Mouse (Mus musculus) lung, adult 18-20 months (tissue): ENCODE data around the gene Slc25a17.

Source experiments
- DNase-seq, 2 experiments: peaks; one replicate each; pipeline ENCODE4 v3.0.0; 2022; ENCODE audit warnings: mixed read lengths in 2 of 2

Gene Slc25a17

GRCm38 (mm10) chr15:81300520-81301069 lies 60.0 kb downstream of the Slc25a17 start:
- DNase-seq: no peak

DNA sequence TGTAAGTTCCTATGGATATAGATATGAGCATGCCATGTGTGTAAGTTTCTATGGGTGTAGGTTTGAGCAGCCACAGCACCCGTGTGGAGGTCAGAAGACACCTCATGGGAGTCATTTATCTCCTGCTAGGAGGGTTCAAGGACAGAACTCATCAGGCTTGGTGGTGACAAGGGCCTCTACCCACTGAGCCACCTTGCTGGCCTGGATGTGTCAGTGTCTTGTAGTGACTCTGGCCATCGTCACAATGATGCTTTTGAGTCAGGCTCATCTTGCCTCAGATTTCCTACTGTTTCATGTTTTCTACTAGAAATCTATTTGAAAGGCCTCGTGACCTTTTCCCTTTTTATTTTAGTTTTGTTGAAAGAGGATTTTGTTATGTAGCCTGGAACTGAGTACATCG lies 61.1 kb downstream of the Slc25a17 start:
- DNase-seq: no peak

- no peak for DNase-seq
Measured at GRCm38 (mm10) chr15:81298213-81298612, 62.4 kb downstream of the Slc25a17 start.

DNA sequence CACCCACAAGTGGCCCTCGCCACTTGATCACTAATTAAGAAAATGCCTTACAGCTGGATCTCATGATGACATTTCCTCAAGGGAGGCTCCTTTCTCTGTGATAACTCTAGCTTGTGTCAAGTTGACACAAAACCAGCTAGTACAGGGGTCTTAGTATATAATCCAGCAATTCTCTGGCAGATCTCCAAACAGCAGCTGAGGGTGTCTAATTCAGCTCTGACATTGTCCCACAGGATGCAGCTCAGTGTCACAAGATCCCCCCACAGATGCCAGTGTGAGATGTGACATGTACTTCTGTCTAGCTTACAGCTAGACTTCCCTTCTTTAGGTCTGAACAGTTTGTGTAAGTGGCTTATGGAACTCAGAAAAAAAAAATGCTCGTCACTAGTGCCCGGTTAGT lies 63.1 kb downstream of the Slc25a17 start:
- no peak for DNase-seq

DNA sequence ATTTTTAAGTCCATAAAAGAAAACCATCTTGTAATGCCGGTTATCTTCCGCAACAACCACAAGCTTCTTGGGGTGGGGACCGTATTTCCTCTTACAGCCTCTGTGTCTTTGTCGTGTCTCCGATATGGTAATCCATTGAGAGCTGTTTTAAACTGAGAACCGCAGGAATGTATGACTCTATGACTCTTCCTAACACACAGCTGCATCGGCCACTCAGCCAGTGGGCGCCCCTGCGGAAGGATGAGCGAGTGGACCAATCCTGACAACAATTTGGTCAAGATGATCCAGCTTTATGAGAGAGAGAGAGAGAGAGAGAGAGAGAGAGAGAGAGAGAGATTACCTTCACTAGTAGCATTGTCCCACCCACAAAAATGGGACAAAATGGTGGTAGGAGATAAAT lies 65.7 kb downstream of the Slc25a17 start:
- no peak for DNase-seq

GRCm38 (mm10) chr15:81294386-81294785 lies 66.2 kb downstream of the Slc25a17 start:
- no peak for DNase-seq

- DNase-seq: no peak
Measured at GRCm38 (mm10) chr15:81290747-81291146, 69.9 kb downstream of the Slc25a17 start.

GRCm38 (mm10) chr15:81290230-81290629 lies 70.4 kb downstream of the Slc25a17 start:
- no peak for DNase-seq

- DNase-seq: no peak
Measured at GRCm38 (mm10) chr15:81284121-81284734, 76.4 kb downstream of the Slc25a17 start.

DNA sequence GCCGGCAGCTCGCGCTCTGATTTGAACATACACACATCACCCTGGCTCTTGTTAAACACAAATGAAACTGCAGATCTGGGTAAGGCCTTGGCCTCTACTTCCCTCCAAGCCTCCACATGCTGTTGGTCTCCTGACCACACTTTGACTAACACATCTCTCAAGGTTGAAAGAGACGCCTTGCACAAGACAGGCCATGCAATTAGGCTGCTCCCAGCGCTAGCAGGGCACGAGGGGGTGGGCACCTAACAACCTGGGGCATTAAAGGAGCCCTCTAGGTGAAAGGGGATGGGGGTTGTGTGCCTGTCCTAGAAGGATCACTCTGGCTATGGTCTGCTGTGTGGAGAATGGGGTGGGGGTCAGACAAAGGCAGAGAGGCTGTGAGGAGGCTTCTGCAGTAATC lies 81.9 kb downstream of the Slc25a17 start:
- DNase-seq: no peak

GRCm38 (mm10) chr15:81277928-81278327 lies 82.7 kb downstream of the Slc25a17 start:
- DNase-seq: no peak

DNA sequence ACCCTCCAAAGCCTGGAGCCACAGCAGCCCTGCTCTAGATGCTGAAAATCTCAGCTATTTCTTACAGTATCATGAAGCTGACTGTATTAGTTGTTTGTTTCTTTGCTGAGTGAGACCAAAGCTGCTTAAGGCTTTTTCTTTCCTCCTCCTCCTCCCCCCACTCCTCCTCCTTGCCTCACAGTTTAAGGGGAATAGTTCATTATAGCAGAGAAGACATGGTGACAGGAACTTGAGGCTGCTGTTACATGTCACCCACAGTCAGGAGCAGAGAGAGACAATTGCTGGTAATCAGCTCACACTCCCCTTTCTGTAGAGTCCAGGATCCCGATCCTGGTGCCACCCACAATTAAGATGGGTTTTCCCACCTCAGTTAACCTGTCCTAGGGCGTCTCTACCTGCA lies 87.3 kb downstream of the Slc25a17 start:
- DNase-seq: no peak

- DNase-seq: peak; percentile 22 to 52
Measured at GRCm38 (mm10) chr15:81272305-81273053, 88.1 kb downstream of the Slc25a17 start.
